In genomic region chr11:64386333-64386732, GRCm38 (mm10) we compare ENCODE assay signal across 32 mouse cellular contexts. TPM values are rescaled to one million over a fixed set of nuclear protein-coding genes. Genes with fewer than 3 reads are reported as not detected.
"Had no signal": no experiment of that assay in that cellular context is flagged by ENCODE, and none has a peak within 500 bp of the region (broad histone marks: within the 10 kb centered on the region; RNA-seq: fewer than 3 reads in every experiment).

No protein-coding gene starts in this region.

- DNase-seq: cerebellum, adult 8-10 months; cerebellum, adult 9-10 months; cerebellum, adult 9-11 months; cerebellum, postnatal 10 days; cerebellum, postnatal 14 days; cerebellum, postnatal 25 days; cerebellum, postnatal 36 days; embryo, embryonic 11 days; forebrain, postnatal 0 days; gastrocnemius, postnatal 10 days; gastrocnemius, postnatal 14 days; gastrocnemius, postnatal 25 days; gastrocnemius, postnatal 36 days; heart, adult 11 months; heart, adult 18-20 months; heart, adult 2 months had no signal

- H3K4me3 ChIP-seq: embryonic facial prominence, embryonic 10.5 days; embryonic facial prominence, embryonic 12.5 days; embryonic facial prominence, embryonic 13.5 days; embryonic facial prominence, embryonic 15.5 days; erythroblast, embryonic 14.5 days; forebrain, embryonic 10.5 days; forebrain, embryonic 12.5 days; forebrain, embryonic 13.5 days; forebrain, embryonic 15.5 days; heart, adult 2 months; heart, embryonic 10.5 days had no signal

- ATAC-seq: forebrain, embryonic 13.5 days; forebrain, embryonic 14.5 days; forebrain, embryonic 15.5 days; forebrain, embryonic 16.5 days; forebrain, postnatal 0 days had no signal

- H3K27ac ChIP-seq: embryonic facial prominence, embryonic 10.5 days; embryonic facial prominence, embryonic 12.5 days; embryonic facial prominence, embryonic 13.5 days; embryonic facial prominence, embryonic 15.5 days; forebrain, embryonic 10.5 days; forebrain, embryonic 12.5 days; forebrain, embryonic 13.5 days; forebrain, embryonic 15.5 days; heart, adult 2 months; heart, embryonic 10.5 days had no signal

RNA-seq across cellular contexts. Expression of gene Hs3st3a1, which starts 48.8 kb away (rescaled TPM):
- total RNA-seq: common myeloid progenitor, adult 5-6 weeks; granulocyte monocyte progenitor cell, adult 5-6 weeks had no signal

RNA-seq across cellular contexts. Expression of gene F930015N05Rik, which starts 50.1 kb away (rescaled TPM):
- total RNA-seq: common myeloid progenitor, adult 5-6 weeks; forebrain, postnatal 0 days; gastrocnemius, adult 18-20 months; gastrocnemius, adult 8-10 months; gastrocnemius, postnatal 14 days; gastrocnemius, postnatal 25 days; gastrocnemius, postnatal 36 days; granulocyte monocyte progenitor cell, adult 5-6 weeks; heart, adult 18-20 months had no signal
